Mouse (Mus musculus) liver, embryonic 11.5 days (tissue): Measurements from ENCODE around the gene Stk16. TPM values are rescaled to one million over a fixed set of nuclear protein-coding genes. Genes with fewer than 3 reads are reported as not detected.

Source experiments
- ATAC-seq: fragments of 200-750 bp; cut with Nextera tagmentation; replicated peaks from 2 replicates; pipeline ENCODE4 v1.8.0; 2017; ENCODE audit warnings: moderate number of reproducible peaks, mild to moderate bottlenecking, moderate TSS enrichment, moderate library complexity; ENCODE audit not compliant: low FRiP score
- DNase-seq: peaks from one replicate; pipeline ENCODE4 v3.0.0-alpha.2; 2017; ENCODE audit warnings: low spot score
- H3K27ac ChIP-seq: fragments of 300-500 bp; sonication (generic); 2 replicates; pipeline ENCODE4 v1.5.1; 2014; ENCODE audit warnings: mild to moderate bottlenecking, low read depth, low read length, control low read depth
- H3K27me3 ChIP-seq: fragments of 300-500 bp; sonication (generic); replicated peaks from 2 replicates; pipeline ENCODE4 v1.6.1; 2014; ENCODE audit warnings: low read length, mixed read lengths; ENCODE audit not compliant: control insufficient read depth, insufficient read depth
- H3K36me3 ChIP-seq: fragments of 300-500 bp; sonication (generic); 2 replicates; pipeline ENCODE4 v1.6.1; 2014; ENCODE audit warnings: mild to moderate bottlenecking, low read length, moderate library complexity, mixed read lengths; ENCODE audit not compliant: control insufficient read depth, insufficient read depth
- H3K4me1 ChIP-seq: fragments of 300-500 bp; sonication (generic); replicated peaks from 2 replicates; pipeline ENCODE4 v1.6.1; 2014; ENCODE audit warnings: low read length, mixed read lengths; ENCODE audit not compliant: control insufficient read depth, insufficient read depth
- H3K4me2 ChIP-seq: fragments of 300-500 bp; sonication (generic); 2 replicates; pipeline ENCODE4 v1.6.1; 2014; ENCODE audit warnings: mild to moderate bottlenecking, control low read depth, moderate library complexity
- H3K4me3 ChIP-seq: fragments of 300-500 bp; sonication (generic); 2 replicates; pipeline ENCODE4 v1.5.1; 2014; ENCODE audit warnings: low read depth, low read length, control low read depth
- H3K9ac ChIP-seq: fragments of 300-500 bp; sonication (generic); 2 replicates; pipeline ENCODE4 v1.6.1; 2014; ENCODE audit warnings: low read depth, low read length, control low read depth
- H3K9me3 ChIP-seq: fragments of 300-500 bp; sonication (generic); 2 replicates; pipeline ENCODE4 v1.6.1; 2016; ENCODE audit warnings: low read length, inconsistent platforms, mixed read lengths; ENCODE audit not compliant: control insufficient read depth
- WGBS: fragments of 180-500 bp; shearing (Covaris S2); extraction: QIAGEN DNeasy Blood & Tissue Kit; methylation state at CpG from one replicate; pipeline ENCODE4 v1.1.7; 2014; 5-methylcytosine and 5-hydroxymethylcytosine counted together
- polyA plus RNA-seq: library from polyadenylated mRNA; unstranded; fragments of >200 nt; fragmentation: Nextera tagmentation; extraction: Ambion mirVana; gene quantifications from 2 replicates; pipeline ENCODE4 v1.2.1, GENCODE M21; 2014

Stk16 gene
- polyA plus RNA-seq = 122 and 131 TPM in 2 replicates

DNA sequence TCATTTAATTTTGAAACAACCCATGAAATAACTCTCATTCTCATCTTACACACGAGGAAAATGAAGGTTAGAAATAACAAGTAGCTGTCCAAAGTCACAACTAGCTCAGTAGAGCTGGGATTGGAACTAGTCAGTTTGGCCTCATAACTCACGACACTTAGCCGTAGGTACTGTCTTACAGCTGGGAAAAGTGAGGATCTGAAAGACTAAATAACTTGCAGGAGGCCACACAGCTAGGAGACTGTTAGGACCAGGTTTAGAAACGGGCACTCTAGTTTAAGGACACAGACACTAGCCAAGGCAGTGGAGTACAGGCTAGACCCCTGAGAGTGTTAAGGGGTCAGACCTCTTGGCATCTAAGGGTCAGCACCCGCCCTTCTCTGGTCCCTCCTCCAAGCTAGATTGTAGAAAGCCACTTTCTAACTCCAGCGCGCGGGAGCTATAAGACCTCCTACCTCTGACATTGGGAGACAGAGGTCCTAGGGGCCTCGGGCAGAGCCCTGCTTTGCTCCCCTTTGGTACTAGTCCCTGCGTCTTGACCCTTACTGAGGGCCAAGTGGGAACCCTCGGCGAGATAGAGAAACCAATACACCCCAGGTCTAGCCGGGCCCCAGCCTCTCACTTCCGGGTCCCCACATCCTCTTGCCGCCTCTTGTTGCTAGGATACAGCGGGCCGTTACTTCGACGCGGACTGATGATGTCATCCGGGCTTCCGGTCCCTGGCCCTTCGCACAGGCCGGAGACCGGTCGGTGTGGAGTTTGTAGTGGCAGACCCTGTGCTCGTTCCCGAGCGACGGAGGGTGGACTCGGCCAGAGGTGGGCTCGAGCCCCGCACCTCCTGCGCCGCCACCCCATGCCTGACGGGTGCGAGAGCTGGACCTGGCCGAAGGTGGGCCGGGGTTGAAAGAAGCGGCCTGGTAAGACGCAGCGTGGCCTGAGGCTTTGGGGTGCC lies at the start of gene Stk16, which contains the start of gene Glb1l:
Gene Stk16, plus strand, starts transcription at position 703 of the 952 bp plus-strand sequence.
Gene Glb1l, minus strand, starts transcription at position 678 of the 952 bp plus-strand sequence.
- Histone ChIP-seq H3K27me3 (no peaks in the 10 kb centered on the region), H3K9ac (peak within 1 kb of the TSS; percentile 88), H3K9me3 (no peaks in the 10 kb centered on the region), H3K4me1 (peaks cover 48% of the 10 kb centered on the region), H3K4me2 (peak within 1 kb of the TSS; percentile 100), H3K27ac (peak within 1 kb of the TSS; percentile 65), H3K4me3 (peak within 1 kb of the TSS; percentile 91), H3K36me3 (peaks cover 22% of the 10 kb centered on the region)
- WGBS = 5% methylated on average over 42 of the region's 42 CpGs
- ATAC-seq (peak; percentile 87), DNase-seq (peak; percentile 96)

- Histone ChIP-seq H3K9me3 (peaks cover 2% of the 10 kb centered on the region; the same call in 1 of the 2 replicates), H3K4me1 (peaks cover 8% of the 10 kb centered on the region), H3K9ac (peak overlapping the region; percentile 81), H3K36me3 (peaks cover 20% of the 10 kb centered on the region), H3K4me2 (peak overlapping the region; percentile 78), H3K27me3 (no peaks in the 10 kb centered on the region), H3K4me3 (peak overlapping the region; percentile 79), H3K27ac (peak overlapping the region; percentile 90)
- WGBS = 11% methylated on average over 7 of the region's 7 CpGs
- no peak for DNase-seq
- ATAC-seq = peak; percentile 16
Observed at GRCm38 (mm10) chr1:75168093-75168471, 42.6 kb upstream of the Stk16 start.

DNA sequence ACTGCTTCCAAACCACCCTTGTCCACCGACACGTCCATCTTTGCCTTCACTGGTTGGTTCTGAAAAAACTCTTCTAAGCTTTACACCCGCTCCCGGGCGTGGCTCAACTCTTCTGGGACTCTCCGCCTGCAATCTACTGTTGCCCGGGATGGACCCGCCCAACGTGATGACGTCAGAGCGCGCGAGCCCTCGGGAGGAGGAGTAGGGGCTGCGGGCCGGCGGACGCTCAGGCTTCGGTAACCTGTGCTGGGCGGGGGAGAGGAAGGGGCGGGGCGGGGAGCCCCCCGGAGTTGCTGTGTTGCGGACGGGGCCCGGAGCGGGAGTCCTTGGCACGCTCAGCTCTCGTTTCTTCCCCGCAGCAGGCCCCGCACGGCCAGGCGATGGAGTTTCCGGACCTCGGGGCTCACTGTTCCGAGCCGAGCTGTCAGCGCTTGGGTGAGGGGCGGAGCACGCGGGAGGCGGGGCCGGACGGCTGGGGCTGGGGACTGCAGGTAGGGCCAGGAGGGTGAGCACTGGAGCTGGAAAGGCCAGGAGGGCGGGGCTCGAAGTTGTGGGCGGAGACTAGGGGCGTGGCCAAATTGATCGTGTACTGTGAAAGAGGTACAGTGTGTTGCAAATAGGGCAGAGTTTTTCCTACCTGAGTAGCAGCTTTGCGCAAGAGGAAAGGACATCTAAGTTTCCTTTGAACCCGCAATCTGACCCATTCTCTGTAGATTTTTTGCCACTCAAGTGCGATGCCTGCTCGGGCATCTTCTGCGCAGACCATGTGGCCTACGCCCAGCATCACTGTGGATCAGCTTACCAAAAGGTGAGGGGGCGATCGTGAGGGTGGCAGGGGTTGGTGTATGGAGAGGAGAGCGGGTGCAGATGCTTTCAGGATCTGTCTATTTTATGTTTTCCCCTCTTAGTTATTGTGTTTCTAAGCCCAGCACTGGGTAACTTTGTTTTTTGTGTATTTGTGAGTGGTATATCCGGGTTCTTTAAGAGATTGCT lies 41.9 kb upstream of the Stk16 start, which contains the start of gene Zfand2b:
Gene Zfand2b, plus strand, starts transcription at position 175 of the 993 bp plus-strand sequence.
- peak within 1 kb of the TSS; percentile 90 for H3K27ac ChIP-seq
- H3K4me2 ChIP-seq = peak within 1 kb of the TSS; percentile 78
- H3K36me3 ChIP-seq = peaks cover 20% of the 10 kb centered on the region
- DNase-seq (peak; percentile 99), ATAC-seq (peak; percentile 97)
- peak within 1 kb of the TSS; percentile 79 for H3K4me3 ChIP-seq
- peak within 1 kb of the TSS; percentile 81 for H3K9ac ChIP-seq
- peaks cover 8% of the 10 kb centered on the region for H3K4me1 ChIP-seq
- 1% methylated on average over 59 of the region's 59 CpGs for WGBS
- H3K9me3 ChIP-seq = no peaks in the 10 kb centered on the region
- no peaks in the 10 kb centered on the region for H3K27me3 ChIP-seq

DNA sequence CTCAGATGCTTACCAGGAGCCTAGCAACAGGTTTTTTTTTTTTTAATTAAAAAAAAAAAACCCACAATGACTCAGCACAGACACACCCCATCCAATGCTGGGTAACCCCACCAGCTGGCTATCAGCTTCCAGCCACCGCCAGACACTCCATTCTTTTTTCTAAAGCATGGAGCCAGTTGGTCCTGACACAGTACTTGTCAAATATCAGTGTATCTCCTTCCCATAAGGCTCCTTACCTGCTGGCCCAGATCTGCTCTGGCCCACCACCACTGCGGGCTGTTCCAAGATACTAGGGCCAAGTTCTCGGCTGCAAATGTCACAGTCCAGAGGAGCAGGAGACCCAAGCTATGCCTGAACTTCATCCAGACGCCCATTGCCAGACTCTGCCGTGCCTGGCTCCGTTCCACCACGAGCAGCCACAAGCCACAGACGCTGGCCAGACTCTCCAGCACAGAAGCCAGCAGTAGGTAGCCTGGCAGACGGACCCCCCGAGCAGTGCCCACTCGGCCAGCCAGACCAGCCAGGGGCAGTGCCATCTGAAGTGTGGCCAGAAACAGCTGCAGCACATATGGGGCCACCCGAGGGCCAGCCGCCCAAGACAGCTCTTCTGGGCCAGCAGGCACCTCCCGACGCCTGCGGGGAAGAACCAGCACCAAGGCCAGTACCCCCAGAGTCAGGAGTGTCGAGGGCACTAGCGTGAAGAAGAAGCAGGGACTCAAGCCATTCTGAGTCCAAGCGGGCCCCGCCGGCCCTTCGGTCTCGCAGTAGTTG lies 31.1 kb upstream of the Stk16 start:
- Histone ChIP-seq H3K4me1 (peaks cover 18% of the 10 kb centered on the region), H3K27me3 (no peaks in the 10 kb centered on the region), H3K36me3 (peaks cover 25% of the 10 kb centered on the region), H3K9me3 (no peaks in the 10 kb centered on the region), H3K27ac (peak overlapping the region; percentile 98), H3K9ac (peak overlapping the region; percentile 77), H3K4me3 (peak overlapping the region; percentile 81), H3K4me2 (peak overlapping the region; percentile 98)
- WGBS = 7% methylated on average over 23 of the region's 23 CpGs
- ATAC-seq (peak; percentile 79), DNase-seq (peak; percentile 62)

DNA sequence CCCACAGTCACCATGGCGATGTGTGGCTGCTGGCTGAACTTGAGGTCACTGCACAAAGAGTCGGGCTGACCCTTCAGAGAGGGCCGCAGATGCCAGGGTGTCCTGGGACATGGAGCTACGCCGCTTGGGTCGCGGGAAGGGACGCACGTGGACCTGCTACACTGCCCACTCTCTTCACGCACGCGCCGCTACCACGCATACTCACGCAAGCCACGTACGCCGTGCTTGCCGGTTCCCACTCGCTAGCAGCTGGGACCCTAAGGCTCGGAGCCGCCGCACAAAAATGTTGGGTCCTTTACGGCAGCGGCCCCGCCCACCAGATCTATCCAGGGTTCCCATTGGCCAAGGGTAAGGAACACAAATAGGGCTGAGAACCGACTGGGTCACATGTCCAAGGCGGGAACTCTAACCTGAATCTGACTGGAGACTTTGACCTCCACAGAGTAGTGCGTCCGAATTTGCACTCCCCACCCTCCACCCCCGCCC lies 30.5 kb upstream of the Stk16 start, which contains the start of gene Abcb6:
Gene Abcb6, minus strand, starts transcription at position 288 of the 486 bp plus-strand sequence.
- Histone ChIP-seq H3K36me3 (peaks cover 30% of the 10 kb centered on the region), H3K4me3 (peak within 1 kb of the TSS; percentile 81), H3K4me2 (peak within 1 kb of the TSS; percentile 98), H3K9ac (peak within 1 kb of the TSS; percentile 77), H3K27ac (peak within 1 kb of the TSS; percentile 98), H3K9me3 (no peaks in the 10 kb centered on the region), H3K4me1 (peaks cover 18% of the 10 kb centered on the region), H3K27me3 (no peaks in the 10 kb centered on the region)
- under 1% methylated on average over 31 of the region's 31 CpGs for WGBS
- peak; percentile 88 for DNase-seq
- peak; percentile 87 for ATAC-seq

- H3K9ac ChIP-seq = peak overlapping the region; percentile 47
Observed at GRCm38 (mm10) chr1:75180741-75181140, 29.9 kb upstream of the Stk16 start.

GRCm38 (mm10) chr1:75181377-75181870 lies 29.2 kb upstream of the Stk16 start:
- Histone ChIP-seq H3K9ac (no peak overlapping the region), H3K27me3 (no peaks in the 10 kb centered on the region), H3K27ac (no peak overlapping the region), H3K4me2 (no peak overlapping the region), H3K9me3 (no peaks in the 10 kb centered on the region), H3K4me3 (no peak overlapping the region), H3K4me1 (peaks cover 18% of the 10 kb centered on the region), H3K36me3 (peaks cover 33% of the 10 kb centered on the region)
- 86% methylated on average over 4 of the region's 4 CpGs for WGBS
- DNase-seq = no peak
- no peak for ATAC-seq

More at GRCm38 (mm10) chr1:75180741-75181140, 29.9 kb upstream of the Stk16 start:
- ATAC-seq (no peak), DNase-seq (no peak)
- Histone ChIP-seq H3K36me3 (peaks cover 29% of the 10 kb centered on the region), H3K4me1 (peaks cover 18% of the 10 kb centered on the region), H3K4me3 (peak overlapping the region; percentile 81), H3K9me3 (no peaks in the 10 kb centered on the region), H3K27me3 (no peaks in the 10 kb centered on the region), H3K27ac (peak overlapping the region; percentile 79), H3K4me2 (peak overlapping the region; percentile 98)
- 33% methylated on average over 7 of the region's 7 CpGs for WGBS
